Mouse (Mus musculus): ENCODE measurements around the gene Eid3. TPM values are rescaled to one million over a fixed set of nuclear protein-coding genes. Genes with fewer than 3 reads are reported as not detected.

Gene Eid3
- total RNA-seq, 1 experiment from 2014 or later, result 3.0 TPM

DNA sequence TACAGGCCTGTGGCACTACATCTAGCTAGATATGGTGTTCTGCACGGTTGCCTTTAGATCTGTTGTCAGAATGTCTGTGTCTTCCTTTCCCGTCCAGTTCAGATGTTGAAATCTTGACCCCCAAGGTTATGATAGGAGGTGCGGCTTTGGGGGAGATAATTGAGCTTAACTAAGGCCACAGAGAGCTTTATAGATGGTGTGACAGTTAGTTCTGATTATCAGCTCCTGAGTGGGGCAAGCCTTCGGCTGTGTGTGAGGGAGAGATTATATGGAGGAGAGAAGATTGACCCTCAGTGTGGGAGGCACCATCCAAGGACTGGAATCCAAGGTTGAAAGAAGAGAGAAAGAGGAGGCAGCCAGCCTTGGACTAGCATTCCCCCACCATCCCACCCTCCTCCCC is 46.8 kb downstream of the Eid3 start:
- DNase-seq, result no peak

DNA sequence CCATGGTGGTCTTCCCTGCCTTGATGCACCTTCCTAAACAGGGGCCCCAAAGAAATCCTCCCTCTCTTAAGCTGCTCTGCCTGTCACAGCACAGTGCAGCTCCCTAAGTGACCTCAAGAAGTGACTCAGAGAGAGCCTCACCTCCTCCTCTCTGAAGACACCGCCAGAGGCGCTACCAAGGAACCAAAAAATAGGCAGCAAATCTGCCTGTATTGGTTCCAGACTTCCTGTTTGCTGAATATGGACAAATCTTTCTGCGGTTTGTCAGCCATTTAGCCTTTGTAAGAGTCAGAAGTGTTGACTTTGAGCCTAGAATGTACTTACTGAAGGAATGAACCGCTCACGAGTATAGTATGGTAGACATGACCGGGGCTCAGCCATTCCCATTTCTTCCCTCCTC is 47.3 kb downstream of the Eid3 start:
- DNase-seq, result no peak

Other genes with a start within 250 kb of the Eid3 start
- 39.5 and 42.9 TPM in 2 replicates for gene 1190007I07Rik, start 243.4 kb upstream of the Eid3 start, total RNA-seq (2021)
- 31.5 and 38.6 TPM in 2 replicates for gene Tdg, start 236.8 kb upstream of the Eid3 start, total RNA-seq (2021)
- gene Glt8d2, start 176.0 kb upstream of the Eid3 start, total RNA-seq (2021), result 2.3 and 2.8 TPM in 2 replicates
- 30.5 and 37.3 TPM in 2 replicates for gene Hcfc2, start 170.5 kb upstream of the Eid3 start, total RNA-seq (2021)
- 20.3 and 25.2 TPM in 2 replicates for gene Nfyb, start 102.5 kb upstream of the Eid3 start, total RNA-seq (2021)
- gene Txnrd1, start 32.7 kb upstream of the Eid3 start, total RNA-seq (2021), result 106 and 115 TPM in 2 replicates
- 31.8 and 33.6 TPM in 2 replicates for gene Chst11, start 118.9 kb downstream of the Eid3 start, total RNA-seq (2021)

All from adrenal gland, postnatal 14 days (tissue).